Mouse (Mus musculus) heart, postnatal 10 days (tissue): ENCODE measurements around the gene Utp6. TPM values are rescaled to one million over a fixed set of nuclear protein-coding genes. Genes with fewer than 3 reads are reported as not detected.
A peak's percentile ranks its signal among the peaks of the same experiment; 100 is the strongest.
"Not testable (repeated sequence)": the region's sequence is repeated elsewhere in the genome, so short reads cannot be mapped to it uniquely, and the experiment has no call there.

Source experiments
- DNase-seq, 2 experiments: peaks; one replicate each; pipeline ENCODE4 v3.0.0; 2021
- intact Hi-C: fragments of 180-260 bp; cut with DNase I; formaldehyde crosslinking; loops from one replicate; pipeline ENCODE4 v1.15.1; 2025
- total RNA-seq, 2 experiments: library from RNA; stranded (reverse); gene quantifications; 2 replicates each; pipeline ENCODE4 v1.2.3; 2021

Utp6 gene
- total RNA-seq, result 10 to 100 TPM; 23.4 to 27.9 TPM

DNA sequence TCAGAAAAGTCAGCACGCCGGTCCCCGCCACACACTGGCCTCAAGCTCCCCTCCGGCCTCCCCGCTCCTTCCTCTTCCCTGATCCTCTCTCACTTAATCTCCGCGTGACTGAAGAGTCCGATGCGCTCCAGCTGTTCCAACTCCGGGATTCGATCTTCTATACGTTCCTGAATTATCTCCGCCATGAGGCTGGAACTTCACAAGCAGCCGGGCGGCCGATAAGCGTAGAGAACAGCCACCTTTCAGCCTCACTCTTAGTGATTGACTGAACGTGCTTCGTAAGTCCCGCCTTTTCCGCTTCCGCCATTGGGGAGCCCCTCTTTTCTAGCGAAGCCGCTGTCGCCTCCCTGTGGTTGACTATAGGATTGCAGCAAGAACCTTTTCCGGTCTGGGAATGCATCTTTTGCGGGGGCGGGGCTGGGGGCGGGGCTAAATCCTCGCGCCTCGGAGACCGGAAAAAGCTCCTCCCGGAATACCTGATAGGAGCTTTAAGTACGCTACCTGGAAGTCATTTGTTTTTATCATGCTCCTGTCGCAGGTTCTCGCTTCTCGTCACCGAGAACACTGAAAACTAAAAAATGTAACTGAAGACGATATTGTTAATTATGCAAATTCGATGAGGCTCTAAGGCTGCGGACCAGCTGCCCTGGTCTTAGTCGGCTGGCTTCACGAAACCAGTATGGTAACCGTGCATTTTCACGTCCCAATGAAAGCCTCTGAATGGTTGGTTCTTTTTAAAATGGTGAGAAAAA lies at the start of gene Utp6:
Gene Utp6 (minus strand): TSS at position 266 of the 752 bp plus-strand sequence.
- intact Hi-C loops, result no loop called here
- DNase-seq, result peak; percentile 99 to 100

DNA sequence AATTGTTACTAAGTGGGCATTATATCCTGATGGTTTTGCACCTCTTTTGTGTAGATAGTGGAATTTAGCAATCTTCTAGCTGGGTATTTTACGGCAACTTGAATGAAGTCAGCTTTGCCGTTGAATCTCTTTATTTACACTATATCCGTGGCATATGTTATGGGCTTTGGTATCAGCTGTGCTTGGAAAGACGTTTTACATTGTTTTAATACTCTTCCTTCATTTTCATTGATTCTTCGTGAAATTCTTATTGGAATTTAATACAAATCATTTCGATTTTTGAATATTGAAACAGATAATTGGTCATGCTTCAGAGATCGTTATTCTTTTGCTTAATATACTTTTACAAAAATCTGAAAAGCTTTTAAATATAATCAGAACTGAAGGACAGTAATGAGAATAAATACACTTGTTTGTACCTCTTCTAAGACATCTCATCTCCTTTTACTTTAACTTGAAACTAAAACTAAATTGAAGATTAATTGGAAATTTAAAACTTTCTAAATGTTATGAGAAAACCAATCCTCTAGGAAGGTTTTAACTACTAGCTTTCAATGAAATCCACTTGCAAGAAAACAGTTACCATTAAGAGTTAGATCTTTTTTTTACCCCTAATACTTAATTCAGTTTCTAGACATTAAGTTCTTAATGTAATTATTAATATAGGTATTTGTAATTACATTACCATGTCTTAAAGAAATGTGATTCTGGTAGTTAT lies 32.2 kb upstream of the Utp6 start:
- intact Hi-C loops, result no loop called here
- no peak for DNase-seq

DNA sequence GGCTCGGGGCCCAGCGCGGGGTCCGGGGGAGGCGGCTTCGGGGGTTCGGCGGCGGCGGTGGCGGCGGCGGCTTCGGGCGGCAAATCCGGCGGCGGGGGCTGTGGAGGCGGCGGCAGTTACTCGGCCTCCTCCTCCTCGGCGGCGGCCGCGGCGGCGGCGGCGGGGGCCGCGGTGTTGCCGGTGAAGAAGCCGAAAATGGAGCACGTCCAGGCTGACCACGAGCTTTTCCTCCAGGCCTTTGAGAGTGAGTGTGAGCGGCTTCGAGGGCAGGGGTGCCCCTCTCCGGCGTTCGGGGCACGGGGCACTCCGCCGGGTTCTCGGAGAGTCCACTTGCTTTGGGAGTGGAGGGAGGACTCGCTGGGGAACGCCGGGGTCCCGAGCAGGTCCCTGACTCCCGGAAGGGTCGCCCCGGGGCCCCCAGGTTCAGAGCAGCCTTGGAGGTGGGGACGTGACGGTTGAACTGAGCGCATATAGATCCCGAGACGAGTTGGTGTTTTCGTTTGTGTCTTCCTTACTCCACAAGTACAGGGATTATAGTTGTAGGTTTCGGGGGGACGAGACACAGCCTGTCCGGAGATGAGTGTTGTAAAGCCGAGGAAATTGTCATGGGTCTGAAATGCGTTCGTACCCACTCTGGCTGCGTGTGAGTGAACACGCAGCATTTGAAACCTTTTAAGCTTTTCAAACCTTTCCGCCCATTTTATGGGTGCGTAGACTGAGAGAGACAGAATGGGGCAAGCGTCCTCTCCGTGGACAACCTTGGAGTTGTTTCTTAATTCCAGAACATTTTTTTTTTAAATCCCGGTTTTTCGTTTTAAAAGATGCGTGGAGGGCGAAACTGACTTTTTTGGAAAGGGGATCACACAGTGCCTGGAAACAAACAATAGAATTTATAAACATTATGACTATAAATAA lies 31.4 kb upstream of the Utp6 start:
- intact Hi-C loops, result loop anchor here (2.0 kb wide), 1 partner anchor 29 kb away; no protein-coding TSS in a partner anchor
- peak in 1 of 2 experiments; percentile 23 for DNase-seq

DNA sequence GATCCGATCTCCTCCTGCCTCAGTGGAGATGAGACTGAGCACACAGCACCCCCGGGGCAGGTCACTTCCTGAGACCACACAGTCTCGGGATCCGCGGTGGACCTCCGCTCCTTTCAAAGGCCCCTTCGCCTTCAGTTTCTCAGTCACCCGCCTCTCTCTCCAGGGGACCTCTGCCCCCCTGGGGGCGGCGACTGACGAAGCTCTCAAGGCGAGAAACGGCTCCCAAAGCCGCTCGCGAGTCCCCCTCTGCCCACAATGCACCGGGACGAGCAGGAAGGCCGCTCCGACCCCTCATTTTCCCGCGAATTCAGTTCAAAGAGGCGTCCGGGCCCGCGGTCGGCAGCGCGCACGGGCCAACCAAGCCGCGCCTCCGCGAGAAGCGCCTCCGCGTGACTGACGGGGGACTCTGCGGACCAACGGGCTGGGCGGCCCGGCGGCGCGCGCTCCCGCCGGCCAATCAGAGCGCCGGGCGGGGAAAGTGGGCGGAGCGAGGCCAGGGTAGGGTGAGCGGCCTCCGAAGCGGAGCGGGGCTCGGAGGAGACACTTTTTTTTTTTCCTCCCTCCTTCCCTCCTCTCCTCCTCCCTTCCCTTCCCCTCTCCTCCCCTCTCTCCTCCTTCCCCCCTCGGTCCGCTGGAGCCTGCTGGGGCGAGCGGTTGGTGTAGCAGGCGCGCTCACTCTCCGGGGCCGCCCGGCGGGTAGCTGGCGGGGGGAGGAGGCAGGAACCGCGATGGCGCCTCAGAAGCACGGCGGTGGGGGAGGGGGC lies 30.6 kb upstream of the Utp6 start, which contains the start of gene Suz12:
Gene Suz12 (plus strand): TSS at position 515 of the 764 bp plus-strand sequence.
- intact Hi-C loops, result loop anchor here (2.0 kb wide), 1 partner anchor 28 kb away; no protein-coding TSS in a partner anchor
- DNase-seq, result peak; percentile 96

DNA sequence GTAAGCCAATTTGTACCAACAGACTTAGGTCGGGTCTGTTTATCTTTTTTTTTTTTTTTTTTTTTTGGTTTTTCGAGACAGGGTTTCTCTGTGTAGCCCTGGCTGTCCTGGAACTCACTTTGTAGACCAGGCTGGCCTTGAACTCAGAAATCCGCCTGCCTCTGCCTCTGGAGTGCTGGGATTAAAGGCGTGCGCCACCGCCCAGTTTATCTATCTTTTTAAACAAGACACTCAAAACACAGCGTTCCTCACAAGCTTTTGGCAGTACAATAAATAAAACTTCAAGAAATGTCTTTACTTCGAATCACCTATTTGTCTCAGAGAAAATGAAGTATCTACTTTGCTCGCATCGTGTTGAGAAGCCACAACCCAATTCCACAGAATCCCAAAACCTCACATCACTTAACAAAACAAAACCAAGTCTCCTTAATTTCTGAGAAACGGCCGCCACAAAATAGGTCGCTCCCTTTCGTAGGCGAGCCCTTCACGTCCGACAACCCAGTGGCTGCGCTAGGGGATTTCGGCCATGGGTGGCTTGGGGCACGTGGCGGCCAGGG lies 29.9 kb upstream of the Utp6 start:
- no peak for DNase-seq
- intact Hi-C loops, result loop anchor here (2.0 kb wide), 1 partner anchor 27 kb away; no protein-coding TSS in a partner anchor

DNA sequence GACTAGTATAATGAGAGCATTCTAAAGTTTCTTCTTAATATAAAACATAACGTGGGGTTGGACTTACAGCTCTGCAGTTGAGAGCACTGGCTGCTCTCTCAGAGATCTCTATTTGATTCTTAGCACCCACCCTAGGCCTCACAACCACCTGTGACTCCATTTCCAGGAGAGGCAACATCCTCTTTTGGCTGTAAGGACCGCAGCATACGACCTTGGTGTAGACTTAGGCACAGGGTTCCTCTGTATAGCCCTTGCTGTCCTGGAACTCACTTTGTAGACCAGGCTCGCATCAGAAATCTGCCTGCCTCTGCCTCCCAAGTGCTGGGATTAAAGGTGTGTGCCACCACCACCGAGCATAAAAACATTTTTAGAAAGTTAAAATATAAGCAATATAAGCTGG lies 29.4 kb upstream of the Utp6 start:
- intact Hi-C loops, result no loop called here
- no peak for DNase-seq

DNA sequence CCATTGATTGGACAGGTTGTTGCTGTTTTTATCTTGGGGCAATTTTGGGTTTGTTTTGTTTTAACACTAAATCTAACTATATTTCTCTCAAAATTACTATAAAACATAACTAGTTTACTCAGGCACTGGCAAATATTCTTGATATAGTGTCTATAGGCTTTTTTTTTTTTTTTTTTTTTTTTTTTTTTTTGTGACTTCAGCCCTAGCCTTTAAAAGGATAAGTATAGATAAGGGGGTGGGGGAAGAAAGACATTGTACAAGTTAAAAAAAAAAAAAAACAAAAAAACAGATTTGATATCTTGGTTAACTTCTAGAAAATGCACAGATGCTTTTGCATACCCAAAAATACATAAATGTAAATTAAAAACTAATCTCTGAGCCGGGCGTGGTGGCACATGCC lies 27.9 kb upstream of the Utp6 start:
- DNase-seq, result no peak
- intact Hi-C loops, result no loop called here

DNA sequence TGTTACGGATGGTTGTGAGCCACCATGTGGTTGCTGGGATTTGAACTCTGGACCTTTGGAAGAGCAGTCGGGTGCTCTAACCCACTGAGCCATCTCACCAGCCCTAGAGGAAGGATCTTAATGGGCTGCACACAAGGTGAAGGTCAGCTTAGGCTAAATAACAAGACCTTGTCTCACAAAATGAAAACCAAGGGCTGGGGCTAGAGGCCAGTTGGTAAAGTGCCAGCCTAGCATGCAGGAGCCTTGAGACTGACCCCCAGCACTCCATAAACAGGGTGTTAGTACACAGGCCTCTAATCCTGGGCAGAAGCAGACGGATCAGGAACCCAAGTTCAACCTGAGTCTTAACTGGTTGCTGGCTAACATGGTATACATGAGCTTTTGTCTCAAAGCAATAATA lies 25.7 kb upstream of the Utp6 start:
- intact Hi-C loops, result no loop called here

DNA sequence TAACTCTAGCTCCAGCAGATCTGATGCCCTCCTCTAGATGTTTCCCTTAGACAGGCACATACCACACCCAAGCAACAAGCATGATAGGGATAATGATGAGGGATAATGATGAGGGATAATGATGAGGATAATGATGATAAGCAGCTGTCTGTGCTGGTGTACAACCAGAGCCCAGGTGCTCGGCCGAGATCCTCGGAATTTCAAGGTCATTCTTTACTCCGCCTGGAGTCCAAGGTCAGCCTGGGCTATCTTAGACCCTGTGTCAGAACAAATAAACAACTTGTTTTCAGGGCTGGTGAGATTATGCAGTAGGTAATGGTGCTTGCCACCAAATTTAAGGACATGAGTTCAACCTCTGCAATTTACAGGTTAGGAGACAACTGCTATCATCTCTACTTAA lies 24.7 kb upstream of the Utp6 start:
- DNase-seq, result no peak
- intact Hi-C loops, result no loop called here

More for the DNA sequence above, 25.7 kb upstream of the Utp6 start:
- DNase-seq, result no peak

DNA sequence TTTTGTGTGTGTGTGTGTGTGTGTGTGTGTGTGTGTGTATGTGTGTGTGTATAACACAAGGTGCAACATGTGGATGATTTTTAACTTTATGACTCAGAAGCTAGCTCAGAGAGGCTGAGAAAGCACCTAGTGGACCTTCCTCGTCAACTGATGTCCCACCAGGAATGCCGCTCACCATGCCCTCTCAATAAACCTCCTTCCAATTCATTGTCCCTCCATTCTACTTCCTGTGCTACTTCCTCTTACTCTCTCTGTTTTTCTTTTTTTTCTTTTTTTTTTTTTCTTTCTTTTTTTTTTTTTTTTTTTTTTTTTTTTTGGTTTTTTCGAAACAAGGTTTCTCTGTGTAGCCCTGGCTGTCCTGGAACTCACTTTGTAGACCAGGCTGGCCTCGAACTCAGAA lies 15.6 kb upstream of the Utp6 start:
- intact Hi-C loops, DNase-seq: not testable (repeated sequence)

DNA sequence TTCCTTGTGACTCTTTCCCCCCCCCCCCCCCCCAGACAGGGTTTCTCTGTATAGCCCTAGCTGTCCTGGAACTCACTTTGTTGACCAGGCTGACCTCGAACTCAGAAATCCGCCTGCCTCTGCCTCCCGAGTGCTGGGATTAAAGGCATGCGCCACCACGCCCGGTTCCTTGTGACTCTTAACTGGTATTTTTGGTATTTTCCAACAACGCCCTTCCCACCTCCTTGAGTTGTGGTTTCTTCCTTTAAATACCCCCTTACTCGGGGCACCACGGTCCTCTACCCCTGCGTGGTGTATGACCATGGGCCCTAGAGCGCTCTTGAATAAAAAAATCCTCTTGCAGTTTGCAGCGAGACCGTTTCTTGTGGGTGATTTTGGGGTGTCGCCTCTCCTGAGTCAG lies 14.9 kb upstream of the Utp6 start:
- intact Hi-C loops, DNase-seq: not testable (repeated sequence)

DNA sequence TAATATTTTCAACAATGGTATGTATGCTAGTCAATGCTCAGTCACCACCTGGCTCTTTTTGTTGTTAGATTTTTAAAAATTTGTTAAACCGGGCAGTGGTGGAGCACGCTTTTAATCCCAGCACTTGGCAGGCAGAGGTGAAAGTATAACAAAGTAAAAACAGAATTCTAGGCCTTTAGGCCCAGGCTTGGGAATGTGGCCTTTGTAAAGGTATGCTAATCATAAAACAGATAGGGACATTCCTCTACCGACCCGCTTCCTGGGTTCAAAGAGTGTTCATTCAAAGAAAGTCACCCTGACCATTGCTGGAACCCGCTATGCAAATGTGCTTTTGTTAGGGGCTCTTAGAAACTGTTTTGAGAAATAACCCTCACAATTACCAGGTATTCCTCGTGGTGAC lies 14.5 kb upstream of the Utp6 start:
- DNase-seq, intact Hi-C loops: not testable (repeated sequence)

DNA sequence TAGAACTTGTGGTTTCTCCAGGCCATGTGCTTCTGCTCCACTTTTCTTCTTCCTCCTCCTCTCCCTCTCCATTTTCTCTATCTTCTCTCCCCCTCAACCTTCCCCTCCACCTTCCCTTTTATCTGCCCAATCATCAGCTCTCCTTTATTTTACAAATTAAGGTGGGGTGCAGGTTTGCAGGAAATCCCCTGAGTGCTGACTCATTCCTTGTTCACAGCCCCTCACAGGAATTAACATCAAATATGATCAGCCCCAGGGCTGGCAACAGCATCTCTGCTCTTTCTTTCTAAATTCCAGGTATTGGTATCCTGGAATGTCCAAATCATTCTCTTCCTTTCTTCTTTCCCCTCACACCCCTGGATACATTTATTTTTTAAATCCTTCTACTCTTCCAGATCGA lies 14.0 kb upstream of the Utp6 start:
- no peak for DNase-seq
- intact Hi-C loops, result no loop called here

DNA sequence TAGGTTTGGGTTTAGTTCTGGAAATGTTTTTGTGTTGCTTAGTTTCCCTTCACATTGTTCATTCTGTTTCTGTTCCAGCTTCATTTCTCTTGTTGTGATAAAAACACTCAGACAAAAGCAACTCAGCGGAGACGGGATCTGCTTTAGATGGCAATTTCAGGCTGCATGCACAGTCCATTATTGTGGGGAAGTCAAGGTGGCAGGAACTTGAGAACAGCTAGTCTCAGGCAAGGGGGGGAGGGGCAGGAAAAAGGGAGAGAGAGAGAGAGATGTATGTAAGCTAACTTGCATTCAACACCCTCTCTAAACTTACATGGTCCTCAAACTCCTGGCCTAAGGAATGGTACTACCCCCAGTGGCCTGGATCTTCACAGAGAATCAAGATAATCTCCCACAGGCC lies 13.2 kb upstream of the Utp6 start:
- intact Hi-C loops, result no loop called here
- no peak for DNase-seq

DNA sequence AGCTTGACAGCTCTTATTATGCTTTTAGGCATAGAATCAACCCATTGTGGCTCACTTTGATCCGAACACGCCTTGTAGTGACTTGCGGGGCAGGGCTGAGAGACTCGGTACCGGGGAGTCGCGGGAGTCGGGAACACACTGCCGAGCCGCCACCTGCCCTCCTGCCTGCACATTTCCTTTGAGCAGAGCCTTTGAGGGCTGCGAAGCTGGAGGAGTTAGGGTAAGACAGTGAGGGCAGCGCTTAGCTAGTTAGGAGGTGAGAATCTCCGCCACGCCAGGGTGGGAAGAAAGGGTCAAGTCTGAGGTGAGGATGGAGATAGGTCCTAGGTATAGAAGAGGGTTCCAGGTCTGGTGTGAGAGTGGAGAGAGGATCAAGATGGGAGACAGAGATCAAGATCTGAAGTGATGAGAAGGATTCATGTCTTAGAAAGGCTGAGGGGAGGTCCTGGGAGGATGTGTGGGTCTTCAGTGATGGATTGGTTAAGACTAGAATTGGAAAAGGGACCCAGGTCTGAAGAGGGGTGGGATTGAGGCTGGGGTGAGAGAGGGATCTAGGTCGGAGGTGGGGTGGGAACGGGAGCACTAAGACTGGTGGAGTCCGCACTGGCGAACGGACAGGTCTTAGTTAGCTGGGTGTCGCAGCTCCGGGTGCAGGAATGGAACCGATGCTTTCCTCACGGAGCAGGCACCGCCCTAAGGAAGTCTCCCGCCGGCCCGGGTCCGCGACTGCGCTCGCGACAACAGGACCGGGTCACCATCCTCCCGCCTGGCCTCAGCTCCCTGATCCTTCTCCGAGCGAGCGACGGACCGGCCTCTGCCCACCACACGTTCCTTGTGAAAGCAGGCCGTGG lies 11.7 kb upstream of the Utp6 start:
- peak in 1 of 2 experiments; percentile 38 for DNase-seq

DNA sequence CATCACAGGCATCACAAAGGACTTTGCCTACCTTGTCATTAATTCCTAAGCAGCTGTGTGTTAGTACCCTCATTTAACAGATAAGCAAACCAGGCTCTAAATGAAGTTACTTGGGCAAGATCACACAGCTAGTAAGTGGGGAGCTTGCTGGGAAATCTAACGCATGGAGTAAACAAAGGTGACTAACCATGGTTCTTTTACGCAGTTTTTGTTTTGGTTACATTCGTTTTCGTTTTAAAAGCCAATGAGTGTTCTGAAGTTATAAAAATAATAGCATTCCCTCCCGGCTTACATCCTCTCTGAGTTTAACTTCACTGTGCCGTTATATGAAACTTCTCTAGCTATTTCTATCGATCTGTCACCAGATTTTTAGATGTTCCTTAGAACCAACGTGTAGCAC lies 10.9 kb upstream of the Utp6 start:
- DNase-seq, result no peak
- intact Hi-C loops, result no loop called here

More for the DNA sequence above, 11.7 kb upstream of the Utp6 start:
- intact Hi-C loops, result no loop called here

DNA sequence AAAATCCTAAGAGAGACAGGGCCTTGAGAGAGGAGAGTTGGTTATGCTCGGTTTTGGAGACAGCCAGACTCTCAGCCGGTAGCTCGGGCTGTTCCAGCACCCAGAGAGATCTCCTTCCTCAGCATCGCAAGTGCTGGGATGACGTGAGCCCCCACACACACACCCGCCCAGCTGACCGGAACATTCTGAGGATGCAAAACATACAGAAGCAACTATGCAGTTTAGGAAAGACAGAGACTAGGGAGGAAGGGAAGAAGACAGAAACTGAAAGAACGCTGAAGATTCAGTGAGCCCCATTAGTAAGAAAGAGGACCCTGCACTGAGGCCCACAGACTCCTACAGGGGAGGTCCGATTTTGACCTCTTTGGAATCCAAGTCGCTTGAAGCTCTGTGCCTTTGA lies 5.6 kb upstream of the Utp6 start:
- no peak for DNase-seq
- intact Hi-C loops, result no loop called here

DNA sequence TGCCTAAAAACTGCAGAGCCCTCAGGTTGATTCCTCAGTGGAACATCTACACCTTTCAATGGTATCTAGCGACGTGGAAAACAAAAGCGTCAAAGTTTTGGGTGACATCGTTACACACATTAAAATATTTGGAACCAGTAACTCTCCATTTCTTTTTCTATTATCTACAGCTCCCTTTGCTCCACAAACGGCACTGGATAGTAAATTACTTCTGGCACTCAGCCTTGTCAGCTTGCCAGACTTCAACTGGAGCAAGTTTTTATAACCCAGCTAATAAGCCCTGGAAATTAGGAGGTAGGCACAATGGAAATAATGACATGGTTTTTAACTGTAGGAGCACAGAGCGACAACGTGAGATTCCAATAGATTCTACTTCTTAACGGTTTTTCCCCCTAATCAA lies 3.7 kb upstream of the Utp6 start:
- DNase-seq, result peak; percentile 43 to 53
- intact Hi-C loops, result loop anchor here (2.0 kb wide), 1 partner anchor 27 kb away; the partner anchor contains the start of gene Suz12
